Mouse (Mus musculus): Measurements from ENCODE around the gene Sept9. TPM values are rescaled to one million over a fixed set of nuclear protein-coding genes. Genes with fewer than 3 reads are reported as not detected.

The Sept9 gene
- total RNA-seq, 2 experiments from 2014 or later = 77.4 to 77.8 TPM

DNA sequence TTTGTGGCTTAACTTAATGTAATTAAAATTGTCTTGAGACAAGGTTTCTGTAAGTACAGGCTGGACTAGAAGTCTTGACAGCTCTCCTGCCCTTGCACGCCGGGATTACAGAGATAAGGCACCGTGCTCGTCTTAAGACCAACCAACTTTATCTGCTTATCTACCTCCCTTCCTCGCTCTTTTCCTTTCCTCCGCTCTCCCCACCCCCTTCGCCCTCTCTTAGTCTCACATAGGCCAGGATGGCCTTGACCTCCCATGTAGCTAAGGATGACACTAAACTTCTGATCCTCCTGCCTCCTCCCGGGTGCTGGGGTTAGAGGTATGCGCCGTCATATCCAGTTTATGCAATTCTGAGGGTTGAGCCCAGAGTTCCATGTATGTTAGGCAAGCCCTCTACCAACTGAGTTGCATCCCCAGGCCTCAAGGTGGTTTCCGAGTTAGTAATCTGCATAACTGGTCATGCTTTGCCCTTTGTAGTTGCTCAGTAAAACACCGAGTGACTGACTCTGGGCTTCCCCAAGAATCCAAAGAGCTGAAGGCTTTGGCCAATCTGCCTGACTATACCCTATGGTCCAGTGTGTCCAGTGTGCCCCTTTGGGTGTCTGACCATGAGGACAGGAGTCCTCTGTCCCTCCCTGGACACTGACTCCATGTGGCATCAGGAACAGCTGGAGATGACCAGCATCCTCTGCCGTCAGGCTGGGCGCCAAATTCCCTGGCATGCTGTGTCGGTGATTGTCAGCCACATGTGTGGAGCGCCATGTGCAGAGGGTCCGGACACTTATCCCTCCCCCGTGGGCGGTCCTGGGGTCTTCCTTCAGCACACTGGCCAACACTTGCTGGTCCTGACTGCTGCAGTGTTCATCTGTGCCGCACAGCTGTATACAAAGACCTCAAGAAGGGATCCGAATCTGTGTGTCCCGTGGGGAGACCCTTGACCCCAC lies 50.8 kb downstream of the Sept9 start:
- no peak for TF ChIP-seq CTCF (IDR thresholded peaks at IDR 0.05)
- H3K4me3 ChIP-seq = no peak overlapping the region
- no peak overlapping the region for H3K27ac ChIP-seq
- DNase-seq (ENCODE audit: extremely low spot score in 1 of 2, low spot score in 2 of 2) = no peak
- intact Hi-C loops (cut with DNase I) = no loop called here

DNA sequence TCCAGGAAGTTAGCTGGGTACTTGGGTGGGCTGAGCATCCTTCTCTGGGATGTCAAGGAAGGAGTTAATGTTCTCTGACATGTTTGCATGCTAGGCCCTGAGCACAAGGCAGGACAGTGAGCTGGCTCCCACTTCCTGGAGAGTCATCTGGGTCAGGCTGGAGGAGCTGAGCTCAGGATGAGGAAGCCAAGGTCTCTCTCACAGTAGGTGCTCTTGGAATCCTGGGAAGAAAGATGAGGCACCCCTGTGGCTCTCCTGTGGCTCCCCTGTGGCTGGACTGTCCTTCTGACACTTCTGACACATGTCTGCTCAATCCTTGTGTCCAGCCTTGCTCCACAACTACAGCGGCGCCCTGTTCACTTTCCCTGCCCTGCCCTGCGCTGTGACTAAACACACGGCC lies 52.3 kb downstream of the Sept9 start:
- no peak overlapping the region for H3K4me3 ChIP-seq
- no peak overlapping the region for H3K27ac ChIP-seq
- intact Hi-C loops (cut with DNase I) = no loop called here
- DNase-seq (ENCODE audit: extremely low spot score in 1 of 2, low spot score in 2 of 2) = no peak
- TF ChIP-seq CTCF (IDR thresholded peaks at IDR 0.05) = no peak

DNA sequence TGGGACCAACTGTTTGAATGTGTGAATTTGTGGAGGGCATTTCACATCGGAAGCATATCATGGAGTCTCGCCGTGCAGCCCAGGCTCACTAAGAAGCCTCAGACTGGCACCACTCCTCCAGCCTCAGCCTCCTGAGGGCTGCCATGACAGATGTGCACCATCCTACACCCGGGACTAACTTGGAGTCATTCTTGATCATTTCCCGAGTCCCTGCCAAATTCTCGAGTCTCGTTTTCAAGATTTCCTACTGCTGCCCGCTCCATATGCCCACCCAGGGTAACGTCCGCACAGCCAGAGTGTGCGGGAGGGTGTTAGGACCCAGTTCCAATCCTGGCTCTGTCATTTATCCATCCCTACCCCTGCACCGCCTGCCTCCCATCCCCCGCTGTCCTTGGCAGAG lies 53.4 kb downstream of the Sept9 start:
- no peak for TF ChIP-seq CTCF (IDR thresholded peaks at IDR 0.05)
- no peak overlapping the region for H3K4me3 ChIP-seq
- intact Hi-C loops (cut with DNase I) = no loop called here
- no peak overlapping the region for H3K27ac ChIP-seq
- DNase-seq (ENCODE audit: extremely low spot score in 1 of 2, low spot score in 2 of 2) = no peak

DNA sequence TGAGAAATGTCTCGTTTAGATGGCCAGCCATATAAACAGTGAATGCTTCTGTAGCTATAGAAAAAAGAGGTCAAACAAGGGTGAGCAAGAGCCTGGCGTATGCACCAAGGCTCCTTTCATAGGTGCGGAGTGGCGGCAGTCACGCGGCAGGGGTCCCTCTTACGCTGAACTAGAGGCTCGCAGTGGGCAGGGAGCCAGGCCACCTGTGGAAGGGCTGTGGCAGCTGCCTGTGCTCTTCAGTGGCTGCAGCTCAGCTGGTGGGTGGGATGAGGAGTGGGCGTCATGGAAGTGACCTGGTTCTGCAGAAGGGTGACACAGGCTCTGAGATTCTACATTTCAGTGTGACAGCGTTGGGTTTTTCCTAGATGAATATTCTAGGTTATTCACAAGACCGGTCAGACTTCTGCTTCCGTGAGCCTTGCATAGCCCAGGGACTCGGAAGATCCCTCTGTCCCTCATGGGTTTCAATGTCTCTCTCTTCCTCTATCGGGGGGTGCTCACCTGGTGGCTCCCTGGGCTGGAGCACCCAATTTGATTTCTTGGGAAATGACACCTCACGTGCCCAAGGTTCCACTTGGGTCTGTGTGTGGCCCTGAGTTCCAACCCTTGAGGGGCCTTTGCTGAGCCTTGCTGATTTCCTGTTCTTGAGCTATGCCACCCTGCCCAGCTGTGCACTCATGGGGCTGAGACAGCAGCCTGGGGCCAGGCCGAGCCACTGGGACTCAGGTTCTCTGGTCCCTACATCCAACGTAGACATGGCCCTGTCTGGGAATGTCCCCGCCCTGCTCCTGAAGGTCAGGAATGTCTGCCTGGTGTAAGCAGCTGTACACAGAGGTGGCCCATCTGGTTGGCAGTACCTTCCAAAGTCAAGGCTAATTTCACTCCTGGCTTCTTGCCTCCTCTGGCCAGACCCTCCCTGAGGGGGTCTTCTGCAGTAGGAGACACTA lies 55.0 kb downstream of the Sept9 start:
- no peak for TF ChIP-seq CTCF (IDR thresholded peaks at IDR 0.05)
- no peak overlapping the region for H3K27ac ChIP-seq
- intact Hi-C loops (cut with DNase I) = no loop called here
- DNase-seq (ENCODE audit: extremely low spot score in 1 of 2, low spot score in 2 of 2) = no peak
- H3K4me3 ChIP-seq = no peak overlapping the region

DNA sequence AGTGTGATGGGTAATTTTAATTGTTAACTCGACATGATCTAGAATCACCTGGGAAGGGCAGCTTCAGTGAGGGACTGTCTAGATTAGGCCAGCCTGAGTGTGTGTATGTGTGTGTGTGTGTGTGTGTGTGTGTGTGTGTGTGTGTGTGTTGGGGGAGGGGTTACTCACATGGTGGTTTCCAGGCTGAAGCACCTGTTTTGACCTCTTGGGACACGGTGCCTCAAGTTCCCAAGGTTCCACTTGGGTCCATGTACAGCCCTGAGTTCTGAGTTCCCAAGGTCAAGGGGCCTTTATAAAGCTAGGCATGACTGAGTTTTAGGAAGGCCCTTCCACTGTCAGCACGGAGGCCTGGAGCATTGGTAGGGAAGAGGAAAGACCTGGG lies 55.6 kb downstream of the Sept9 start:
- TF ChIP-seq CTCF (IDR thresholded peaks at IDR 0.05) = no peak
- Histone ChIP-seq H3K4me3 (no peak overlapping the region), H3K27ac (no peak overlapping the region)
- no peak for DNase-seq (ENCODE audit: extremely low spot score in 1 of 2, low spot score in 2 of 2)
- intact Hi-C loops (cut with DNase I) = no loop called here

DNA sequence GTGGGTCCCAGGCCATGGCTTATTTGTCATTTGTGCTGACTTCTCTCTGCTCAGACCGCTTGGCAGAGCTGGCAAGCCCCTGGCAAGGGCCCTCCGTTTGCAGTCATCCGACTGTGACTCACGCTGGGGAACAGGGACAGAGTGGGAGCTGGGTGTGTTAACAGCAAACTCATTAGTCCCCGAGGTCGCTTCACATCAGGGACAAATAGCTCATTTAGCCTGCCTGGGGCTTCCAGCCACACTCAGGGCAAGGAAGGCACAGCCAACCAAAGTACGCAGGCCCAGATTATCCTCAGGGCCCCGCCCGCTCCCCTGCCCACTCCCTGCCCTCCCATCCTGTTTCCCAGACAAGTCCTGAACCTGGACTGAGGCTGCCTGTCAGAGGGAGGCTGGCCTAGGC lies 56.6 kb downstream of the Sept9 start:
- Histone ChIP-seq H3K27ac (peak overlapping the region; percentile 45; the same call in 1 of the 2 replicates), H3K4me3 (no peak overlapping the region)
- DNase-seq (ENCODE audit: extremely low spot score in 1 of 2, low spot score in 2 of 2) = peak; percentile 32 to 59
- no peak for TF ChIP-seq CTCF (IDR thresholded peaks at IDR 0.05)
- intact Hi-C loops (cut with DNase I) = no loop called here

DNA sequence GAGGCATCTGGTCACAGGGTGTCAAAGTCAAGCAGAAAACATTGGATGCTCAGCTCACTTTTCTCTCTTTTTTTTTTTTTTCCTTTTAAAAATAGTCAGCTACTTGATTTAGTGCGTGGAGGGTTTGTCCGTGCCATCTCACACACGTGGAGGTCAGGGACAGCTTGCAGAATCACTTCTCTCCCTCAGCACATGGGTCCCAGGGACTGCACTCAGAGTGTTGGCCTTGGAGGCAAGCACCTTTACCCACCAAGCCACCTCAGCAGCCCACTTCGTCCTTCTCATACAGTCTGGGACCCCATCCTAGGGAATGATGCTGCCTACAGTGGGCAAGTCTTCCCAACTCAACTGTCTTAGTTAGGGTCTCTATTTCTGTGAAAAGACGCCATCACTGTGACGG lies 57.4 kb downstream of the Sept9 start:
- no peak for TF ChIP-seq CTCF (IDR thresholded peaks at IDR 0.05)
- Histone ChIP-seq H3K4me3 (no peak overlapping the region), H3K27ac (no peak overlapping the region)
- intact Hi-C loops (cut with DNase I) = no loop called here
- DNase-seq (ENCODE audit: extremely low spot score in 1 of 2, low spot score in 2 of 2) = no peak

DNA sequence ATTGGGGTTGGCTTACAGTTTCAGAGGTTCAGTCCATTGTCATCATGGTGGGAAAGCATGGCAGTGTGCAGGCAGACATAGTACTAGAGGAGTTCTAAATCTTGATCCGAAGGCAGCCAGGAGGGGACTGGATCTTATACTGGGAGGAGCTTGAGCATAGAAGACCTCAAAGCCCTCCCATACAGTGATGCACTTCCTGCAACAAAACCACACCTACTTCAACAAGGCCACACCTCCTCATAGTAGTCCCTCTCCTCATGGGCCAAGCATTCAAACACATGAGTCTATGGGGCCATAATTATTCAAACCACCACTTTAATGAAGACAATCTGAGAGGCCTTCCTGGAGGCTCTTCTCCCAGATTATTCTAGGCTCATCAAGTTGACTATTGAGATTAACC lies 57.8 kb downstream of the Sept9 start:
- intact Hi-C loops (cut with DNase I) = no loop called here
- TF ChIP-seq CTCF (IDR thresholded peaks at IDR 0.05) = no peak
- Histone ChIP-seq H3K27ac (no peak overlapping the region), H3K4me3 (no peak overlapping the region)
- no peak for DNase-seq (ENCODE audit: extremely low spot score in 1 of 2, low spot score in 2 of 2)

DNA sequence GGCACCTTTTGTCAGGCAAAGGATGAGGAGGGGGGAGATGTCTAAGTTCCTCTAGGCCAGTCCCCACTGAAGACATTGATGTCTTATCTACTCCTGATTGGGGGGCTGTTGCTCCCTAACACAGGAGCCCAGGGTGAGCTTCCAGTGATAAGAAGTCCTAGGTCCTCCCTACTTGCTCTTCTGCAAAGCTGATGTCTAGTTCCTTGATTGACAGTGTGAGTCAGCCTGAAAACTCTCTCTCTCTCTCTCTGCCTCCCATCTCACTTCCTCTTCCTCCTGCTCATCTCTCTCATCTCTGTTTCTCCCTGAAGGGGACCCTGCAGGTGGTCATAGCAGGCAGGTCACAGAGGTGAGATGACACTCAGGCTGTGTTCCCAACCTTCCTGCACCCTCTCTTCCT lies 58.4 kb downstream of the Sept9 start:
- no peak for DNase-seq (ENCODE audit: extremely low spot score in 1 of 2, low spot score in 2 of 2)
- H3K4me3 ChIP-seq = no peak overlapping the region
- TF ChIP-seq CTCF (IDR thresholded peaks at IDR 0.05) = no peak
- intact Hi-C loops (cut with DNase I) = no loop called here
- no peak overlapping the region for H3K27ac ChIP-seq

DNA sequence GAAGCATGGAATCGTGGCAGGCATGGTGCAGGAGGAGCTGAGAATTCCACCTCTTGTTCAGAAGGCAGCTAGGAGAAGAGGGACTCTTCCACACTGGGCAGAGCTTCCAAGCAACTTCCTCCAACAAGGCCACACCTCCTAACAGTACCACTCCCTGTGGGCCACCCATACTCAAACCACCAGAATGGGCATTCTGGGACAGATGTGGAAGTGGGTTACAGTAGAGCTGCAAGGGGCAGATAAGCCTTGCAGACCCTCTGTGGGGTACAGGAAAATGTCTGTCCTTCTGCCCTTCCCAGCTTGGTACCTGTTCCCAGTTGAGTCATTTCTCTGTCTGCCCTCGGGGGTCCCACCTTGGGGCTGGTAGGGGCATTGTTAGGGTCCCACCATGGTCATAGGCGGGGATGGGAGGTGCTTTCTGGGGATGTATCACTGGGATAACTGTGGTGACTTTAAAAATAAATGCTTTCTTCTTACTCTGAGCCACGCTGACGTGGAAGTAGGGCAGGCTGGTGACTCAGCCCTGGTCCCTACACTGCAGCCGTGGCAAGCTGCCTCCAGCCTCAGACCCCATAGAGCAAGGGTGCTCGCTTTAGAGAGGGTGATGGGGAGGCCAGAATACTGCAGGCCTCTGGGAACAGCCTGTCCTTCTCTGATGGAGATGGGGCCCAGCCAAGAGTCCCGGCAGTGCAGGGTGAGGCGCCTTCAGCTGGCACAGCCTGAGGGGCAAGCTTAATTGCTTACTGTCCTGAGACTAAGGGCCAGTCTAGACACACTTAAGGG lies 59.9 kb downstream of the Sept9 start:
- Histone ChIP-seq H3K4me3 (no peak overlapping the region), H3K27ac (peak overlapping the region; percentile 18; the same call in 1 of the 2 replicates)
- intact Hi-C loops (cut with DNase I) = no loop called here
- TF ChIP-seq CTCF (IDR thresholded peaks at IDR 0.05) = no peak
- peak; percentile 25 to 42 for DNase-seq (ENCODE audit: extremely low spot score in 1 of 2, low spot score in 2 of 2)

DNA sequence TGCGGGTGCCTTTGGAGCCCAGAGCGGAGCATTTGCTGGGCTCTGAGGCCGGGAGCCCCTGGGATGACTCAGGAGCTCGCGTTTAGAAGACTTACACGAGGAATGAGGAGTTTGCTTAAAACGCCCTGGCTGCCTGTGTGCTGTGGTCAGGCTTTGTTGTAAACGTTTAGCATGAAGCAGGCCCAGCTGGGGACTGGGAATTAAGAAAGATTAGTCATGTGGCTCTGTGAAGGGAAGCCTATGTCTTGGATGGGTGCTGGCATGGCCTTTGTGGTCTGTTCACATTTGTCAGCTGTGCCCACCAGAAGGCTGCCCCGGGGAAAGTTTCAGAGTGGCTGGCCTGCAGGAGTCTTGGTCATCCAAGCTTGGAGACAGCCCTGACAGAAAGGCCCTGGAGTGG lies 61.2 kb downstream of the Sept9 start:
- TF ChIP-seq CTCF (IDR thresholded peaks at IDR 0.05) = no peak
- no peak overlapping the region for H3K27ac ChIP-seq
- no peak for DNase-seq (ENCODE audit: extremely low spot score in 1 of 2, low spot score in 2 of 2)
- no peak overlapping the region for H3K4me3 ChIP-seq
- intact Hi-C loops (cut with DNase I) = no loop called here

Measured in left cerebral cortex, adult 2 months (tissue).